Mouse (Mus musculus) midbrain, embryonic 12.5 days (tissue): ENCODE measurements around the gene Vstm5. TPM values are rescaled to one million over a fixed set of nuclear protein-coding genes. Genes with fewer than 3 reads are reported as not detected.

Experiments used
- ATAC-seq: fragments of 200-750 bp; cut with Nextera tagmentation; 2 replicates; pipeline ENCODE4 v1.8.0; 2017; ENCODE audit warnings: low read depth, moderate TSS enrichment, moderate library complexity; ENCODE audit not compliant: low FRiP score
- H3K27ac ChIP-seq: fragments of 300-500 bp; sonication (generic); replicated peaks from 2 replicates; pipeline ENCODE4 v1.5.1; 2016; ENCODE audit warnings: mild to moderate bottlenecking
- H3K27me3 ChIP-seq: fragments of 300-500 bp; sonication (generic); 2 replicates; pipeline ENCODE4 v1.6.1; 2016; ENCODE audit warnings: mild to moderate bottlenecking
- H3K36me3 ChIP-seq: fragments of 300-500 bp; sonication (generic); 2 replicates; pipeline ENCODE4 v1.6.1; 2016
- H3K4me1 ChIP-seq: fragments of 300-500 bp; sonication (generic); 2 replicates; pipeline ENCODE4 v1.6.1; 2016
- H3K4me2 ChIP-seq: fragments of 300-500 bp; sonication (generic); replicated peaks from 2 replicates; pipeline ENCODE4 v1.6.1; 2016; ENCODE audit warnings: mild to moderate bottlenecking, moderate library complexity
- H3K4me3 ChIP-seq: fragments of 300-500 bp; sonication (generic); 2 replicates; pipeline ENCODE4 v1.5.1; 2016; ENCODE audit warnings: mild to moderate bottlenecking
- H3K9ac ChIP-seq: fragments of 300-500 bp; sonication (generic); replicated peaks from 2 replicates; pipeline ENCODE4 v1.6.1; 2016; ENCODE audit warnings: mild to moderate bottlenecking, moderate library complexity
- H3K9me3 ChIP-seq: fragments of 300-500 bp; sonication (generic); 2 replicates; pipeline ENCODE4 v1.6.1; 2016; ENCODE audit warnings: mild to moderate bottlenecking
- WGBS: fragments of 180-500 bp; shearing (Covaris S2); methylation state at CpG from one replicate; pipeline ENCODE4 v1.1.7; 2016; 5-methylcytosine and 5-hydroxymethylcytosine counted together
- polyA plus RNA-seq: library from polyadenylated mRNA; unstranded; fragments of >200 nt; fragmentation: Nextera tagmentation; extraction: Ambion mirVana; gene quantifications from 2 replicates; pipeline ENCODE4 v1.2.1, GENCODE M21; 2016

The Vstm5 gene
- polyA plus RNA-seq, 1 experiment from 2014 or later, result 3.5 TPM

DNA sequence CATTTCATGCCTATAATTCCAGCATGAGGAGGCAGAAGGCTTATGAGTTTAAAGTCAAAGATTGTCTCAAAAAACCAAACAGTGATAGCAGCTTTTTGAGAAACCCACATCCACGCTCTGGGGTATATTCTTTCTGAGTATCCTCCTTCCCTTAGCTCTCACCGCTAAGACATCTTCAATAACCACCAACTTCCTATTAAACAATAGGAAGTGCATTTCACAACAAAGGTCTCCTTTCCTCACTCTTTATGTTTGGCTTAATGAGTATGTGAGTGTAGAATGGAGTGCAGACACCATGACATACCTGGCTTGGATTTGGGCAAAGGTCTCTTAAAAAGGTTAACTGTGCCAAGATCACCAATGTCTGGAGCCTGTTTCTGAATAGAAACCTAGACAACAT is 35.1 kb downstream of the Vstm5 start:
- H3K4me3 ChIP-seq, result no peak overlapping the region
- H3K9ac ChIP-seq, result no peak overlapping the region
- H3K4me1 ChIP-seq, result peaks cover 10% of the 10 kb centered on the region
- H3K4me2 ChIP-seq, result no peak overlapping the region
- no peaks in the 10 kb centered on the region for H3K27me3 ChIP-seq
- WGBS, result 92% methylated on average over 2 of the region's 2 CpGs
- ATAC-seq, result no peak
- H3K27ac ChIP-seq, result no peak overlapping the region
- no peaks in the 10 kb centered on the region for H3K9me3 ChIP-seq
- peaks cover 81% of the 10 kb centered on the region for H3K36me3 ChIP-seq

DNA sequence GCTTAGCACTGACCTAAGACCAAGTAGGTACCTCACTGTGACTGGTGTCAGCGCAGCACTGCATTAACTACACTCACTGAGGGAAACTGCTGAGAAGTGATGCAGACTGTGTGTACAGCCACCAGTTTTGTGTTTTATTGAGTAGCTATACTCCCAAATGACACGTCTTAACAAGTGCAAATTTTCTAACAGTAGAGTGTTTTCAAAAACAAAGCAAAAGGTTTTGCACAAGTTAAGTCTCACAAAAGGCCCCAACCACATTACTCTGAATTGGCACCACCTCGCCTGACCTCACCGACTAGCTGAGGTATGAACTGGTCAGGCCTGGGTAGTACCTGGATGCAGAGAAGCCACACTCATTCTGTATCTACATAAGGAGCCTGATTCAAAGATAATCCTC is 38.0 kb downstream of the Vstm5 start:
- Histone ChIP-seq H3K36me3 (peaks cover 52% of the 10 kb centered on the region), H3K4me3 (no peak overlapping the region), H3K27me3 (no peaks in the 10 kb centered on the region), H3K4me2 (no peak overlapping the region), H3K9ac (no peak overlapping the region), H3K27ac (no peak overlapping the region), H3K4me1 (peaks cover 19% of the 10 kb centered on the region), H3K9me3 (no peaks in the 10 kb centered on the region)
- WGBS, result 97% methylated on average over 4 of the region's 4 CpGs
- ATAC-seq, result no peak

DNA sequence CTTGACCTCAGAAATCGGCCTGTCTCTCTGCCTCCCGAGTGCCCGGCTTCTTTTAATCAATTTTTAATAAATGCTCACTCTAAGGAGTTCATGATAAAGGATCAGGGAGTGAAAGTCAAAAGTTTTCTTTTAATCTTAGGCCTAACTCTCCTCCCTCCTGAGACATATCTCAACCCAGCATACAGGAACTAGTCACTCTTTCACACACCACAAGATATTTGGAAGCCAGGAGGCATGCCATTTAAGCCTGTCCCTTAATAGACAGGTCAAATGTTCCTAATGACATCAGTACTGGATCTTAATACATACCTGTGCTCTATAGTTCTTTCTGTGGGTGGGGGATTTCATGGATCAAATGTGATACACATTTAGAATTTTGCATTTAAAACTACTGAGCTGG is 39.5 kb downstream of the Vstm5 start:
- Histone ChIP-seq H3K9ac (no peak overlapping the region), H3K4me1 (peaks cover 19% of the 10 kb centered on the region), H3K9me3 (no peaks in the 10 kb centered on the region), H3K36me3 (peaks cover 37% of the 10 kb centered on the region), H3K27ac (no peak overlapping the region), H3K4me2 (no peak overlapping the region), H3K27me3 (no peaks in the 10 kb centered on the region), H3K4me3 (no peak overlapping the region)
- WGBS, result 97% methylated on average over 3 of the region's 3 CpGs
- no peak for ATAC-seq

DNA sequence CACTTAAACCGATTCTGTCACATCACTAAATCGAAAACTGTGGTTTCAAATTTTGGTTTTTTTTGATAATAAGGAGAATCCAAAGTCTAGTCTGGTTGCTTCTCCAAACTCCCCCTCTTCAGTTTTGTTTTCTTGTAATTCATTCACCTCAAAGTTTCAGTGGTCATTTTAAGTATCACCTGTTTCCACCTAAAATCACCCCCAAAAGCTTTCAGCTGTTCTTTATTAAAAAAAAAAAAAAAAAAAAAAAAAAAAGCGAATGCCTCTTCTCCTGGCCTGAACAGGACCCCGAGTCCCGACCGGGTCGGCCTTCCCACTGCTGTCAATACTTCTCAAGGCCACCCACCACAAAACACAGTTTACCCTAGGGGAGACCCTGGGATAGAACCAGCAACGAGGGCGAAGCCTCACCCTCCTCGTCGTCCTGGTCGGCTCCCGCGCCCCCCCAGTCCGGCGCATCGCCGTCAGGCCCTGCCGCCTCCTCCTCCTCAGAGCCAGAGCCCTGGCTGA is 40.3 kb downstream of the Vstm5 start:
- no peak for ATAC-seq
- H3K27me3 ChIP-seq, result no peaks in the 10 kb centered on the region
- H3K4me2 ChIP-seq, result peak overlapping the region; percentile 80
- H3K9me3 ChIP-seq, result no peaks in the 10 kb centered on the region
- H3K4me1 ChIP-seq, result peaks cover 19% of the 10 kb centered on the region
- H3K27ac ChIP-seq, result peak overlapping the region; percentile 90
- peak overlapping the region; percentile 96 for H3K9ac ChIP-seq
- peak overlapping the region; percentile 97 for H3K4me3 ChIP-seq
- H3K36me3 ChIP-seq, result peaks cover 28% of the 10 kb centered on the region
- 10% methylated on average over 19 of the region's 19 CpGs for WGBS

DNA sequence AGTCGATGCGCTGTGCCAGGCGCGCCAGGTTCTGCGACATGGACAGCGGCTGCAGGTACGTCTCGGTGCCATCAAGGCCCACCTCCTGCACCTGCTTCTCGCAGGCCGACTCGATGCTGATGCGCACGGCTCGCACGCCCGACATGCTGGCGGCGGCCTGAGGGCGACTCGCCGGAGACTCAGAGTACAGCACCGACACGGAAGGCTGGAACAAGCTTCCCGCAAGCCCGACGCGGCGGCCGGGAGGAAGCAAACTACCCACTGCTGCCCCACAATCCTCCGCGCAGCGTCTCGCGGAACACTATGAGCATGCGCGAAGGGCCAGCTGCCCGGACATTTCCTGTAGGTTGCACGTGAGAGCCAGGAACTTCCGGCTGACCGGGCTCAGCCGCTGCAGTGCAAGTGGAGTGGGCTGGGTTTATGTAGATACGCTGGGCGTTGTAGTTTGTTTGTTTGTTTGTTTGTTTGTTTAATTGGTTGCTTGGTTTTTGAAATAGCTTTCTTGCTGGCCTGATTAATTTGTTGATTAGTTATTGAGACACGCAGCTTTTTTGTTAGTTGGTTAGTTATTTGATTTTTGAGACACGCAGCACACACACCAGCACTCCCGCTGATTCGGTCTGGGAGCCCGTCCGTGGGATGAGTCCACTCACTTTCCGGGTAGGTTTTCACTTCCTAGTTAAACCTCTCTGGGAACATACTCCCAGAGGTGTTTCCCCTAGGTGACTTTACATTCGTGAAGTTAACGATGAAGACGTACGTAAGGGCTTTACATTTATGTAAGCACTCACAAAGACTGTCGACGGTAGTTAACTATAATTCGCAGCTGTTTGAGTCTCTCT is 41.0 kb downstream of the Vstm5 start, which contains the start of gene Med17:
Med17 (minus strand) TSS at position 283 of the 842 bp plus-strand sequence.
- Histone ChIP-seq H3K27me3 (no peaks in the 10 kb centered on the region), H3K4me1 (peaks cover 19% of the 10 kb centered on the region), H3K9ac (peak within 1 kb of the TSS; percentile 96), H3K9me3 (no peaks in the 10 kb centered on the region), H3K36me3 (peaks cover 22% of the 10 kb centered on the region), H3K4me3 (peak within 1 kb of the TSS; percentile 97), H3K27ac (peak within 1 kb of the TSS; percentile 90), H3K4me2 (peak within 1 kb of the TSS; percentile 80)
- WGBS, result 2% methylated on average over 57 of the region's 57 CpGs
- ATAC-seq, result peak; percentile 97

GRCm38 (mm10) chr9:15280491-15280879 is 41.6 kb downstream of the Vstm5 start:
- WGBS, result 49% methylated on average over 5 of the region's 5 CpGs
- H3K27ac ChIP-seq, result 0 out of 2 replicates have a peak overlapping the region, but pooled peaks have one; percentile 90
- no peaks in the 10 kb centered on the region for H3K27me3 ChIP-seq
- H3K36me3 ChIP-seq, result peaks cover 16% of the 10 kb centered on the region
- no peaks in the 10 kb centered on the region for H3K9me3 ChIP-seq
- H3K4me3 ChIP-seq, result peak overlapping the region; percentile 97
- H3K4me1 ChIP-seq, result peaks cover 19% of the 10 kb centered on the region
- H3K4me2 ChIP-seq, result peak overlapping the region; percentile 80
- no peak for ATAC-seq
- H3K9ac ChIP-seq, result peak overlapping the region; percentile 96

- Histone ChIP-seq H3K9me3 (no peaks in the 10 kb centered on the region), H3K36me3 (0 out of 2 replicates have a peak, but pooled peaks cover 3% of the 10 kb centered on the region), H3K9ac (no peak overlapping the region), H3K4me2 (no peak overlapping the region), H3K27me3 (no peaks in the 10 kb centered on the region), H3K4me1 (peaks cover 6% of the 10 kb centered on the region), H3K27ac (no peak overlapping the region), H3K4me3 (no peak overlapping the region)
- 65% methylated on average over 3 of the region's 3 CpGs for WGBS
- ATAC-seq, result no peak
These were observed 46.6 kb downstream of the Vstm5 start for GRCm38 (mm10) chr9:15285443-15285842.

GRCm38 (mm10) chr9:15287846-15288245 is 49.0 kb downstream of the Vstm5 start:
- no peak for ATAC-seq
- WGBS, result 55% methylated on average over 6 of the region's 6 CpGs

DNA sequence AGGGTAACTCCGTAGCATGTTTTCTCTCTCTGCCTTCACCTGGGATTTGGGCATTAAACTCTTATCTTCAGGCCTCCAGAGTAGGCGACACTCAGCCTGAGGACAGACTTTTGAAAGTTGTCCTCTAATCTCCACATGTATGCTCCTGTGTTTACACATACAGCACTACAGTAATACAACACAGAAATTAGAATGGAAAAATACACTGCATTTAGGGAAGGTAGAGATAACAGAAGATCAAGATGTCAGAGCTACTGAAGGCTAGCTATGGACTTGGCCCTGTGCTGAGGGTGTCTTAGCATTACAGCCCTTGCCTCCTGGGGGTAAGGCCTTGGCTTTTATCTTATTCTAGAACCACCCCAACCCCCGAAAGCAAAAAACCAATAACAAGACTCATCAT is 49.6 kb downstream of the Vstm5 start:
- H3K36me3 ChIP-seq, result 0 out of 2 replicates have a peak, but pooled peaks cover 4% of the 10 kb centered on the region
- H3K27ac ChIP-seq, result no peak overlapping the region
- no peak overlapping the region for H3K4me2 ChIP-seq
- no peak overlapping the region for H3K9ac ChIP-seq
- no peaks in the 10 kb centered on the region for H3K4me1 ChIP-seq
- no peaks in the 10 kb centered on the region for H3K9me3 ChIP-seq
- no peak for ATAC-seq
- WGBS, result 89% methylated on average over 3 of the region's 3 CpGs
- H3K4me3 ChIP-seq, result no peak overlapping the region
- H3K27me3 ChIP-seq, result no peaks in the 10 kb centered on the region

More at GRCm38 (mm10) chr9:15287846-15288245, 49.0 kb downstream of the Vstm5 start:
- no peak overlapping the region for H3K27ac ChIP-seq
- H3K9ac ChIP-seq, result no peak overlapping the region
- H3K4me2 ChIP-seq, result no peak overlapping the region
- 0 out of 2 replicates have a peak, but pooled peaks cover 4% of the 10 kb centered on the region for H3K36me3 ChIP-seq
- H3K4me3 ChIP-seq, result no peak overlapping the region
- no peaks in the 10 kb centered on the region for H3K9me3 ChIP-seq
- no peaks in the 10 kb centered on the region for H3K27me3 ChIP-seq
- no peaks in the 10 kb centered on the region for H3K4me1 ChIP-seq

GRCm38 (mm10) chr9:15289251-15289650 is 50.4 kb downstream of the Vstm5 start:
- WGBS, result 94% methylated on average over 6 of the region's 6 CpGs
- H3K4me3 ChIP-seq, result no peak overlapping the region
- ATAC-seq, result no peak
- no peak overlapping the region for H3K9ac ChIP-seq
- no peak overlapping the region for H3K27ac ChIP-seq
- no peaks in the 10 kb centered on the region for H3K4me1 ChIP-seq
- H3K9me3 ChIP-seq, result no peaks in the 10 kb centered on the region
- H3K27me3 ChIP-seq, result no peaks in the 10 kb centered on the region
- 0 out of 2 replicates have a peak, but pooled peaks cover 4% of the 10 kb centered on the region for H3K36me3 ChIP-seq
- H3K4me2 ChIP-seq, result no peak overlapping the region

DNA sequence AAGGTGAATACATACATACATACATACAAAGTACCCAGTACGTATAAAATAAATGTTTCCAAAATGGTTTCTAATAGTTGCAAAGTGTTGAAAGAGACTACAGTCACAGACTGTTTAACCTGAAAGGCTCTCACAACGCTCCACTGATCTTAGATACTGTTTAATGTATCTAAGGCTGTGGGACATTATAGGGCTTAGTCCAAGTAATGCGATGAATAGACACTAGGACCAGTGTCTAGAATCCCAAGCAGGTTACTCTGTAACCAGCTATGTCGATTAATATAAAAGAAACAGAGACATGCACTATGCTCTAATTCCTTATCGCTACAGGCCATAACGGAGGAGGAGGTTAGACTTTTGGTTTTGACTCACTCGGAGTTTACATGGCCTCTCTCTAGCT is 58.3 kb downstream of the Vstm5 start:
- WGBS, result 86% methylated on average over 7 of the region's 7 CpGs
- H3K4me2 ChIP-seq, result no peak overlapping the region
- no peak overlapping the region for H3K4me3 ChIP-seq
- H3K9ac ChIP-seq, result no peak overlapping the region
- H3K27me3 ChIP-seq, result no peaks in the 10 kb centered on the region
- no peak for ATAC-seq
- 0 out of 2 replicates have a peak, but pooled peaks cover 6% of the 10 kb centered on the region for H3K36me3 ChIP-seq
- H3K9me3 ChIP-seq, result no peaks in the 10 kb centered on the region
- no peak overlapping the region for H3K27ac ChIP-seq
- no peaks in the 10 kb centered on the region for H3K4me1 ChIP-seq

DNA sequence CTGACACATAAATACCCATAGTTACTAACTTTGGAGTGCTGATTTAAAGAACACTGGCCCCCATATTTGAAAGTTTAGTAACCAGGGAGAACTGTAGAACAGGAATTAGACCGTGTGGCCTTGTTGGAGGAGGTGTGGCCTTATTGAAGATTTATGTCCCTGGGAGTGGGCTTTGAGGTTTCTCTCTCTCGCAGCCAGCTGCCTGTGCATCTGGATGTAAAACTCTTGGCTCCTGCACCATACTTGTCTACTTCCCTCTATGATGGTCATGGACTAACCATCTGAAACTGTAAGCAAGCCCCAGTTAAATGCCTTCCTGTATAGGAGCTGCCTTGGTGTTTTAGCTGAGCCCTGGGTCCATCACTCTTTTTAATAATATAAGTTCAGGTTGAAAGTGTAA is 59.6 kb downstream of the Vstm5 start:
- H3K4me1 ChIP-seq, result no peaks in the 10 kb centered on the region
- no peaks in the 10 kb centered on the region for H3K9me3 ChIP-seq
- ATAC-seq, result no peak
- H3K27me3 ChIP-seq, result no peaks in the 10 kb centered on the region
- H3K36me3 ChIP-seq, result 0 out of 2 replicates have a peak, but pooled peaks cover 6% of the 10 kb centered on the region
- no peak overlapping the region for H3K4me3 ChIP-seq
- no peak overlapping the region for H3K4me2 ChIP-seq
- no peak overlapping the region for H3K9ac ChIP-seq
- H3K27ac ChIP-seq, result no peak overlapping the region
- WGBS, result 63% methylated on average over 2 of the region's 2 CpGs
